Mouse (Mus musculus) MEL (cell line): ENCODE results near the gene Podxl. TPM values are rescaled to one million over a fixed set of nuclear protein-coding genes. Genes with fewer than 3 reads are reported as not detected.
A peak's percentile ranks its signal among the peaks of the same experiment; 100 is the strongest.

Source experiments
- DNase-seq: peaks from one replicate; pipeline ENCODE4 v3.0.0; 2011; ENCODE audit warnings: low read depth, low spot score
- H3K27ac ChIP-seq: 2 replicates; pipeline ENCODE4 v1.5.1; 2012; ENCODE audit warnings: low read depth, mild to moderate bottlenecking, control low read depth, low read length, moderate library complexity; ENCODE audit not compliant: control insufficient read depth
- H3K27me3 ChIP-seq, 2 experiments: fragments of 150-350 bp in 1 of 2; sonication (generic) in 1 of 2; 2 replicates each; pipeline ENCODE4 v1.6.1; 2012; ENCODE audit warnings: low read length in 2 of 2, mild to moderate bottlenecking in 2 of 2, improper control_type of control experiment in 1 of 2, moderate library complexity in 1 of 2; ENCODE audit not compliant: insufficient read depth in 2 of 2, control insufficient read depth in 1 of 2
- H3K36me3 ChIP-seq, 2 experiments: 2 replicates each; pipeline ENCODE4 v1.6.1; 2012 to 2014; ENCODE audit warnings: low read length in 2 of 2, improper control_type of control experiment in 1 of 2, inconsistent platforms in 1 of 2, mild to moderate bottlenecking in 1 of 2; ENCODE audit not compliant: insufficient read depth in 2 of 2, control insufficient read depth in 1 of 2
- H3K4me1 ChIP-seq, 2 experiments: fragments of 150-350 bp in 1 of 2; sonication (generic) in 1 of 2; 2 replicates each; pipeline ENCODE4 v1.6.1; 2012; ENCODE audit warnings: low read length in 2 of 2, improper control_type of control experiment in 1 of 2, mild to moderate bottlenecking in 1 of 2; ENCODE audit not compliant: insufficient read depth in 2 of 2, control insufficient read depth in 1 of 2
- H3K4me3 ChIP-seq, 2 experiments: fragments of 150-350 bp in 1 of 2; sonication (generic) in 1 of 2; 2 replicates each; pipeline ENCODE4 v1.5.1; 2012; ENCODE audit warnings: low read depth in 2 of 2, low read length in 2 of 2, mild to moderate bottlenecking in 2 of 2, moderate library complexity in 2 of 2, control low read depth in 1 of 2, improper control_type of control experiment in 1 of 2; ENCODE audit not compliant: control insufficient read depth in 1 of 2, insufficient read depth in 1 of 2
- H3K79me2 ChIP-seq: 2 replicates; pipeline ENCODE4 v1.6.1; 2012; ENCODE audit warnings: mild to moderate bottlenecking, low read length, moderate library complexity; ENCODE audit not compliant: control insufficient read depth, poor library complexity, insufficient read depth
- H3K9ac ChIP-seq: 2 replicates; pipeline ENCODE4 v1.6.1; 2012; ENCODE audit warnings: low read depth, mild to moderate bottlenecking, control low read depth, low read length, moderate library complexity; ENCODE audit not compliant: control insufficient read depth, poor library complexity, severe bottlenecking
- H3K9me3 ChIP-seq: fragments of 150-350 bp; sonication (generic); replicated peaks from 2 replicates; pipeline ENCODE4 v1.6.1; 2012; ENCODE audit warnings: mild to moderate bottlenecking, low read length, improper control_type of control experiment, moderate library complexity; ENCODE audit not compliant: insufficient read depth
- CHD1 ChIP-seq: IDR thresholded peaks from 2 replicates; pipeline ENCODE4 v1.6.1; 2012; ENCODE audit warnings: low read depth, mild to moderate bottlenecking, inconsistent platforms, low read length, improper control_type of control experiment
- CTCF ChIP-seq, 3 experiments: IDR thresholded peaks in 2 of 3; conservative IDR thresholded peaks in 1 of 3; 2 replicates each; pipeline ENCODE4 v1.5.1; 2011 to 2012; ENCODE audit warnings: low read length in 3 of 3, low read depth in 2 of 3, mild to moderate bottlenecking in 2 of 3, improper control_type of control experiment in 1 of 3, inconsistent platforms in 1 of 3, mixed read lengths in 1 of 3, moderate library complexity in 1 of 3; ENCODE audit not compliant: control insufficient read depth in 1 of 3, insufficient read depth in 1 of 3, poor library complexity in 1 of 3, severe bottlenecking in 1 of 3
- ELF1 ChIP-seq: IDR thresholded peaks from 2 replicates; pipeline ENCODE4 v1.6.1; 2014; ENCODE audit warnings: low read depth, mild to moderate bottlenecking, inconsistent platforms, low read length, improper control_type of control experiment, moderate library complexity
- EP300 ChIP-seq, 2 experiments: IDR thresholded peaks; 2 replicates each; pipeline ENCODE4 v1.6.1; 2011; ENCODE audit warnings: improper control_type of control experiment in 2 of 2, low read length in 2 of 2, low read depth in 1 of 2, mild to moderate bottlenecking in 1 of 2
- ETS1 ChIP-seq: IDR thresholded peaks from 2 replicates; pipeline ENCODE4 v1.6.1; 2012; ENCODE audit warnings: low read depth, mild to moderate bottlenecking, inconsistent platforms, low read length, improper control_type of control experiment, moderate library complexity
- GABPA ChIP-seq: IDR thresholded peaks from 2 replicates; pipeline ENCODE4 v1.6.1; 2012; ENCODE audit warnings: low read depth, mild to moderate bottlenecking, inconsistent platforms, low read length, improper control_type of control experiment, moderate library complexity
- GATA1 ChIP-seq: IDR thresholded peaks from 2 replicates; pipeline ENCODE4 v1.6.1; 2011; ENCODE audit warnings: low read depth, low read length, improper control_type of control experiment
- HCFC1 ChIP-seq: IDR thresholded peaks from 2 replicates; pipeline ENCODE4 v1.6.1; 2012; ENCODE audit warnings: low read depth, mild to moderate bottlenecking, inconsistent platforms, low read length, improper control_type of control experiment, moderate library complexity
- KAT2A ChIP-seq: conservative IDR thresholded peaks from 2 replicates; pipeline ENCODE4 v1.6.1; 2012; ENCODE audit warnings: low read depth, low read length, improper control_type of control experiment, inconsistent platforms
- MAFK ChIP-seq: IDR thresholded peaks from 2 replicates; pipeline ENCODE4 v1.6.1; 2011; ENCODE audit warnings: low read depth, mild to moderate bottlenecking, low read length, improper control_type of control experiment, borderline replicate concordance
- MAZ ChIP-seq: IDR thresholded peaks from 2 replicates; pipeline ENCODE4 v1.6.1; 2012; ENCODE audit warnings: low read depth, mild to moderate bottlenecking, inconsistent platforms, low read length, improper control_type of control experiment
- MEF2A ChIP-seq: IDR thresholded peaks from 2 replicates; pipeline ENCODE4 v1.6.1; 2014; ENCODE audit warnings: low read depth, mild to moderate bottlenecking, inconsistent platforms, low read length, improper control_type of control experiment; ENCODE audit not compliant: poor library complexity, insufficient replicate concordance, severe bottlenecking; ENCODE audit errors: extremely low read depth
- POLR2A ChIP-seq, 2 experiments: IDR thresholded peaks; 2 replicates each; pipeline ENCODE4 v1.6.1; 2011 to 2012; ENCODE audit warnings: low read length in 2 of 2, mild to moderate bottlenecking in 2 of 2, control low read depth in 1 of 2, improper control_type of control experiment in 1 of 2, low read depth in 1 of 2, moderate library complexity in 1 of 2; ENCODE audit not compliant: control insufficient read depth in 1 of 2, insufficient read depth in 1 of 2, poor library complexity in 1 of 2
- RAD21 ChIP-seq: IDR thresholded peaks from 2 replicates; pipeline ENCODE4 v1.6.1; 2011; ENCODE audit warnings: mild to moderate bottlenecking, low read depth, low read length, improper control_type of control experiment
- SIN3A ChIP-seq: IDR thresholded peaks from 2 replicates; pipeline ENCODE4 v1.6.1; 2012; ENCODE audit warnings: low read length, improper control_type of control experiment, inconsistent platforms
- SMC3 ChIP-seq: IDR thresholded peaks from 2 replicates; pipeline ENCODE4 v1.6.1; 2011; ENCODE audit warnings: low read depth, low read length, improper control_type of control experiment
- TAL1 ChIP-seq: IDR thresholded peaks from 2 replicates; pipeline ENCODE4 v1.6.1; 2012; ENCODE audit warnings: mild to moderate bottlenecking, inconsistent platforms, low read length, moderate library complexity, mixed read lengths
- TBP ChIP-seq: IDR thresholded peaks from 2 replicates; pipeline ENCODE4 v1.8.0; 2011; ENCODE audit warnings: low read depth, low read length, improper control_type of control experiment
- USF2 ChIP-seq, 2 experiments: IDR thresholded peaks; 2 replicates each; pipeline ENCODE4 v1.6.1; 2011 to 2012; ENCODE audit warnings: improper control_type of control experiment in 2 of 2, low read length in 2 of 2, borderline replicate concordance in 1 of 2, inconsistent platforms in 1 of 2, low read depth in 1 of 2, mild to moderate bottlenecking in 1 of 2; ENCODE audit not compliant: insufficient read depth in 1 of 2
- ZMIZ1 ChIP-seq: IDR thresholded peaks from 2 replicates; pipeline ENCODE4 v1.6.1; 2012; ENCODE audit warnings: low read depth, mild to moderate bottlenecking, inconsistent platforms, low read length, improper control_type of control experiment, moderate library complexity
- ZNF384 ChIP-seq: IDR thresholded peaks from 2 replicates; pipeline ENCODE4 v1.6.1; 2012; ENCODE audit warnings: low read depth, mild to moderate bottlenecking, inconsistent platforms, low read length, improper control_type of control experiment
- polyA plus RNA-seq, 2 experiments: library from polyadenylated mRNA; stranded (reverse) in 1 of 2; unstranded in 1 of 2; fragments of >175 nt in 1 of 2; fragments of >200 nt in 1 of 2; gene quantifications; 2 replicates each; pipeline versions ENCODE4 v1.2.1 to v1.2.4; 2012; ENCODE audit warnings: low replicate concordance in 2 of 2, low read depth in 1 of 2; ENCODE audit not compliant: insufficient read length in 2 of 2, insufficient read depth in 1 of 2, missing spikeins in 1 of 2
- total RNA-seq: library from RNA; depleted of rRNA; stranded (reverse); fragments of 300-350 nt; gene quantifications from 2 replicates; pipeline ENCODE4 v1.2.3, GENCODE M21; 2012

The Podxl gene
- total and polyA plus RNA-seq, 3 experiments, result 19.1 to 40.8 TPM; not detected in 1

- H3K79me2 ChIP-seq, result no peaks in the 10 kb centered on the region
- H3K4me3 ChIP-seq, result no peak overlapping the region
- no peak overlapping the region for H3K9ac ChIP-seq
- TF ChIP-seq EP300 (IDR thresholded peaks at IDR 0.05; ENCODE audit: low read depth in 1 of 2, low read length in 2 of 2) (0 out of 4 replicates have a peak, but pooled peaks of 1 of the 2 experiments have one; percentile 11), GABPA (no peak), GATA1 (0 out of 2 replicates have a peak, but pooled peaks have one; percentile 17)
- H3K9me3 ChIP-seq, result no peaks in the 10 kb centered on the region
- H3K4me1 ChIP-seq, result peaks cover 8 to 18% of the 10 kb centered on the region in 2 experiments
- no peak overlapping the region for H3K27ac ChIP-seq
- no peaks in the 10 kb centered on the region for H3K27me3 ChIP-seq
- peak; percentile 56 for DNase-seq
- peaks cover 0 to 18% of the 10 kb centered on the region in 2 experiments for H3K36me3 ChIP-seq
Observed at GRCm38 (mm10) chr6:31513726-31514125, 50.1 kb downstream of the Podxl start.

- H3K9ac ChIP-seq, result no peak overlapping the region
- H3K4me3 ChIP-seq, result no peak overlapping the region
- peaks cover 0 to 31% of the 10 kb centered on the region in 2 experiments; a peak in 2 of 4 replicates for H3K36me3 ChIP-seq
- DNase-seq, result no peak
- H3K9me3 ChIP-seq, result no peaks in the 10 kb centered on the region
- H3K4me1 ChIP-seq, result no peaks in the 10 kb centered on the region
- no peaks in the 10 kb centered on the region for H3K27me3 ChIP-seq
- H3K27ac ChIP-seq, result no peak overlapping the region
- no peak for TF ChIP-seq SMC3
- no peak for TF ChIP-seq ETS1
- TF ChIP-seq MAFK, result no peak
- no peaks in the 10 kb centered on the region for H3K79me2 ChIP-seq
Observed at GRCm38 (mm10) chr6:31502614-31503013, 61.2 kb downstream of the Podxl start.

GRCm38 (mm10) chr6:31500691-31501090, 63.1 kb downstream of the Podxl start:
- H3K79me2 ChIP-seq, result no peaks in the 10 kb centered on the region
- no peak overlapping the region for H3K4me3 ChIP-seq
- no peak for DNase-seq
- no peaks in the 10 kb centered on the region for H3K4me1 ChIP-seq
- no peaks in the 10 kb centered on the region for H3K9me3 ChIP-seq
- TF ChIP-seq ELF1 (no peak), TAL1 (no peak), USF2 (IDR thresholded peaks at IDR 0.05; ENCODE audit: borderline replicate concordance in 1 of 2, insufficient read depth in 1 of 2, low read depth in 1 of 2, low read length in 2 of 2) (no peak), HCFC1 (no peak), RAD21 (no peak), MAZ (no peak), SMC3 (no peak), ZMIZ1 (no peak), KAT2A (no peak), MEF2A (no peak), CTCF (IDR thresholded peaks at IDR 0.05 in 2 of 3, conservative IDR thresholded peaks at IDR 0.05 in 1 of 3; ENCODE audit: control insufficient read depth in 1 of 3, insufficient read depth in 1 of 3, low read depth in 2 of 3, low read length in 3 of 3, poor library complexity in 1 of 3, severe bottlenecking in 1 of 3) (no peak), CHD1 (no peak), SIN3A (no peak), GATA1 (no peak), EP300 (IDR thresholded peaks at IDR 0.05; ENCODE audit: low read depth in 1 of 2, low read length in 2 of 2) (no peak), TBP (no peak), POLR2A (IDR thresholded peaks at IDR 0.05; ENCODE audit: control insufficient read depth in 1 of 2, insufficient read depth in 1 of 2, low read depth in 1 of 2, low read length in 2 of 2, poor library complexity in 1 of 2) (no peak), ZNF384 (no peak)
- no peak overlapping the region for H3K27ac ChIP-seq
- H3K27me3 ChIP-seq, result no peaks in the 10 kb centered on the region
- no peak overlapping the region for H3K9ac ChIP-seq
- H3K36me3 ChIP-seq, result peaks cover 0 to 40% of the 10 kb centered on the region in 2 experiments; a peak in 2 of 4 replicates
